Mouse (Mus musculus) liver, postnatal 0 days (tissue): ENCODE measurements at regions not wholly inside any gene's neighbourhood (a gene's known extent, or its start where the extent isn't known, plus 50 kb on each side); places are given as distances from the start of the nearest gene placed in this dataset.

Experiments
- CTCF ChIP-seq: sonication (generic); IDR thresholded peaks from 2 replicates; pipeline ENCODE4 v1.5.1; 2016; ENCODE audit warnings: antibody characterized with exemption, low read depth
- EP300 ChIP-seq: IDR thresholded peaks from 2 replicates; pipeline ENCODE4 v1.6.1; 2016; ENCODE audit warnings: antibody characterized with exemption, low read depth, mild to moderate bottlenecking

DNA sequence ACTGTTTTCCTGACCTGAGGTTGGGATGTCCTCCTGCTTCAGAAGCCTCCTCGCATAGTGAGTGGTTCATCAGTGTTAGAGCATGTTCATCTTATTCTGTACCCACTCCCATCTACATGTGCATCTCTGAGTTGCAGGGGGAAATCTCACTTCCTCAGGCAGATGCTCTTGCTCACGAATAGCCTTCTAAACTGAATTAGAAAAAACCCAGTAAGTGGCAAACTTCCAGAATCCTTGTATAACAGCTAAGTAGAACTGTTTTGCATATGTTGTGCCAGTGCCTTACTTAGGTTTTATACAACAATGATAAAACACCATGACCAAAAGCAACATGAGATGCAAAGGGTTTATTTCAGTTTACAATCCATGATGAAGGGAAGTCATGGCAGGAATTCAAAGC, 442.3 kb upstream of the Pfkp start:
- TF ChIP-seq CTCF = no peak
- TF ChIP-seq EP300 = no peak
